Mouse (Mus musculus): ENCODE results near the gene Fam117a. TPM values are rescaled to one million over a fixed set of nuclear protein-coding genes. Genes with fewer than 3 reads are reported as not detected.

Gene Fam117a
- total and polyA plus RNA-seq, 3 experiments: 49.9 to 116 TPM; not detected in 1

- TF ChIP-seq MXI1 (IDR thresholded peaks at IDR 0.05; ENCODE audit: low read depth, low read length): peak; percentile 14
- peak in 1 of 2 experiments; percentile 63; a peak in 2 of 4 replicates for TF ChIP-seq POLR2A (IDR thresholded peaks at IDR 0.05; ENCODE audit: control insufficient read depth in 1 of 2, insufficient read depth in 1 of 2, low read depth in 1 of 2, low read length in 2 of 2, poor library complexity in 1 of 2)
- TF ChIP-seq CTCF (IDR thresholded peaks at IDR 0.05 in 2 of 3, conservative IDR thresholded peaks at IDR 0.05 in 1 of 3; ENCODE audit: control insufficient read depth in 1 of 3, insufficient read depth in 1 of 3, low read depth in 2 of 3, low read length in 3 of 3, poor library complexity in 1 of 3, severe bottlenecking in 1 of 3): peak; percentile 75 to 98 (median 95)
- no peak for TF ChIP-seq ZMIZ1 (IDR thresholded peaks at IDR 0.05; ENCODE audit: low read depth, low read length)
Measured at GRCm38 (mm10) chr11:95384319-95384972, 47.6 kb downstream of the Fam117a start, which contains the start of gene Slc35b1 (continued).

- H3K27ac ChIP-seq (ENCODE audit: control insufficient read depth, low read depth, low read length): peak overlapping the region; percentile 96
- H3K9me3 ChIP-seq (replicated peaks; ENCODE audit: insufficient read depth, low read length): no peaks in the 10 kb centered on the region
- H3K36me3 ChIP-seq (ENCODE audit: control insufficient read depth in 1 of 2, insufficient read depth in 2 of 2, low read length in 2 of 2): peaks cover 3 to 14% of the 10 kb centered on the region in 2 experiments
- no peaks in the 10 kb centered on the region for H3K27me3 ChIP-seq (ENCODE audit: control insufficient read depth in 1 of 2, insufficient read depth in 2 of 2, low read length in 2 of 2)
- TF ChIP-seq POLR2A (IDR thresholded peaks at IDR 0.05; ENCODE audit: control insufficient read depth in 1 of 2, insufficient read depth in 1 of 2, low read depth in 1 of 2, low read length in 2 of 2, poor library complexity in 1 of 2): peak in 1 of 2 experiments; percentile 48; a peak in 1 of 4 replicates
- 0 out of 2 replicates have a peak, but pooled peaks have one; percentile 34 for TF ChIP-seq TCF12 (IDR thresholded peaks at IDR 0.05; ENCODE audit: low read depth, low read length)
- TF ChIP-seq NELFE (IDR thresholded peaks at IDR 0.05; ENCODE audit: low read depth, low read length): no peak; the same call in 1 of the 2 replicates
- TF ChIP-seq MXI1 (IDR thresholded peaks at IDR 0.05; ENCODE audit: low read depth, low read length): 0 out of 2 replicates have a peak, but pooled peaks have one; percentile 61
- TF ChIP-seq BHLHE40 (IDR thresholded peaks at IDR 0.05; ENCODE audit: borderline replicate concordance, low read depth, low read length): no peak
- H3K9ac ChIP-seq (ENCODE audit: control insufficient read depth, low read depth, low read length, poor library complexity, severe bottlenecking): peak overlapping the region; percentile 93
- no peak for DNase-seq (ENCODE audit: low read depth, low spot score)
- H3K79me2 ChIP-seq (ENCODE audit: control insufficient read depth, insufficient read depth, low read length, poor library complexity): peaks cover 14% of the 10 kb centered on the region
- peaks cover 4 to 8% of the 10 kb centered on the region in 2 experiments; a peak in 3 of 4 replicates for H3K4me1 ChIP-seq (ENCODE audit: control insufficient read depth in 1 of 2, insufficient read depth in 2 of 2, low read length in 2 of 2)
- H3K4me3 ChIP-seq (ENCODE audit: control insufficient read depth in 1 of 2, insufficient read depth in 1 of 2, low read depth in 2 of 2, low read length in 2 of 2): peak overlapping the region; percentile 57 to 96
Measured at GRCm38 (mm10) chr11:95384973-95385320, 48.1 kb downstream of the Fam117a start.

GRCm38 (mm10) chr11:95387354-95387753, 50.5 kb downstream of the Fam117a start:
- H3K9ac ChIP-seq (ENCODE audit: control insufficient read depth, low read depth, low read length, poor library complexity, severe bottlenecking): no peak overlapping the region
- no peaks in the 10 kb centered on the region for H3K9me3 ChIP-seq (replicated peaks; ENCODE audit: insufficient read depth, low read length)
- H3K4me3 ChIP-seq (ENCODE audit: control insufficient read depth in 1 of 2, insufficient read depth in 1 of 2, low read depth in 2 of 2, low read length in 2 of 2): no peak overlapping the region
- peaks cover 2 to 14% of the 10 kb centered on the region in 2 experiments for H3K36me3 ChIP-seq (ENCODE audit: control insufficient read depth in 1 of 2, insufficient read depth in 2 of 2, low read length in 2 of 2)
- peaks cover 4 to 8% of the 10 kb centered on the region in 2 experiments; a peak in 3 of 4 replicates for H3K4me1 ChIP-seq (ENCODE audit: control insufficient read depth in 1 of 2, insufficient read depth in 2 of 2, low read length in 2 of 2)
- H3K27ac ChIP-seq (ENCODE audit: control insufficient read depth, low read depth, low read length): no peak overlapping the region
- peaks cover 14% of the 10 kb centered on the region for H3K79me2 ChIP-seq (ENCODE audit: control insufficient read depth, insufficient read depth, low read length, poor library complexity)
- TF ChIP-seq CHD1 (IDR thresholded peaks at IDR 0.05; ENCODE audit: low read depth, low read length) (no peak), ETS1 (IDR thresholded peaks at IDR 0.05; ENCODE audit: low read depth, low read length) (no peak), MAZ (IDR thresholded peaks at IDR 0.05; ENCODE audit: low read depth, low read length) (no peak), TCF12 (IDR thresholded peaks at IDR 0.05; ENCODE audit: low read depth, low read length) (no peak), NELFE (IDR thresholded peaks at IDR 0.05; ENCODE audit: low read depth, low read length) (no peak), GATA1 (IDR thresholded peaks at IDR 0.05; ENCODE audit: low read depth, low read length) (no peak), BHLHE40 (IDR thresholded peaks at IDR 0.05; ENCODE audit: borderline replicate concordance, low read depth, low read length) (no peak), POLR2A (IDR thresholded peaks at IDR 0.05; ENCODE audit: control insufficient read depth in 1 of 2, insufficient read depth in 1 of 2, low read depth in 1 of 2, low read length in 2 of 2, poor library complexity in 1 of 2) (no peak), POLR2AphosphoS5 (IDR thresholded peaks at IDR 0.05; ENCODE audit: borderline replicate concordance, low read depth, low read length) (no peak), MAFK (IDR thresholded peaks at IDR 0.05; ENCODE audit: borderline replicate concordance, low read depth, low read length) (no peak), MEF2A (IDR thresholded peaks at IDR 0.05; ENCODE audit: extremely low read depth, insufficient replicate concordance, low read depth, low read length, poor library complexity, severe bottlenecking) (no peak), ZC3H11A (IDR thresholded peaks at IDR 0.05; ENCODE audit: low read depth, low read length) (no peak), TAL1 (IDR thresholded peaks at IDR 0.05; ENCODE audit: low read length) (no peak), CTCF (IDR thresholded peaks at IDR 0.05 in 2 of 3, conservative IDR thresholded peaks at IDR 0.05 in 1 of 3; ENCODE audit: control insufficient read depth in 1 of 3, insufficient read depth in 1 of 3, low read depth in 2 of 3, low read length in 3 of 3, poor library complexity in 1 of 3, severe bottlenecking in 1 of 3) (no peak), RCOR1 (IDR thresholded peaks at IDR 0.05; ENCODE audit: low read depth, low read length) (no peak), UBTF (IDR thresholded peaks at IDR 0.05; ENCODE audit: borderline replicate concordance, insufficient read depth, low read depth, low read length) (no peak), E2F4 (IDR thresholded peaks at IDR 0.05; ENCODE audit: borderline replicate concordance, low read depth, low read length) (no peak), ZNF384 (IDR thresholded peaks at IDR 0.05; ENCODE audit: low read depth, low read length) (no peak)
- no peaks in the 10 kb centered on the region for H3K27me3 ChIP-seq (ENCODE audit: control insufficient read depth in 1 of 2, insufficient read depth in 2 of 2, low read length in 2 of 2)
- no peak for DNase-seq (ENCODE audit: low read depth, low spot score)
